Mouse (Mus musculus) heart, embryonic 14.5 days (tissue): ENCODE measurements around the gene Plin1. TPM values are rescaled to one million over a fixed set of nuclear protein-coding genes. Genes with fewer than 3 reads are reported as not detected.

Experiments used
- ATAC-seq: fragments of 200-750 bp; cut with Nextera tagmentation; 2 replicates; pipeline ENCODE4 v1.8.0; 2017; ENCODE audit warnings: low read depth, moderate TSS enrichment; ENCODE audit not compliant: insufficient number of reproducible peaks, insufficient read depth, low FRiP score
- H3K27ac ChIP-seq, 2 experiments: fragments of 200-500 bp in 1 of 2; fragments of 300-500 bp in 1 of 2; sonication (generic) in 1 of 2; replicated peaks in 1 of 2; 2 replicates each; pipeline ENCODE4 v1.5.1; 2012 to 2014; ENCODE audit warnings: low read depth in 2 of 2, low read length in 2 of 2, control low read depth in 1 of 2, mild to moderate bottlenecking in 1 of 2, mixed read lengths in 1 of 2; ENCODE audit not compliant: control insufficient read depth in 1 of 2, insufficient read depth in 1 of 2
- H3K27me3 ChIP-seq: fragments of 300-500 bp; sonication (generic); 2 replicates; pipeline ENCODE4 v1.6.1; 2014; ENCODE audit warnings: mild to moderate bottlenecking, low read length, control low read depth; ENCODE audit not compliant: control insufficient read depth, insufficient read depth
- H3K36me3 ChIP-seq: fragments of 300-500 bp; sonication (generic); 2 replicates; pipeline ENCODE4 v1.6.1; 2014; ENCODE audit warnings: mild to moderate bottlenecking, control low read depth, low read length, mixed read lengths; ENCODE audit not compliant: control insufficient read depth, insufficient read depth
- H3K4me1 ChIP-seq, 2 experiments: fragments of 200-500 bp in 1 of 2; fragments of 300-500 bp in 1 of 2; sonication (generic) in 1 of 2; 2 replicates each; pipeline ENCODE4 v1.6.1; 2012 to 2014; ENCODE audit warnings: low read length in 2 of 2, control low read depth in 1 of 2, mixed read lengths in 1 of 2; ENCODE audit not compliant: control insufficient read depth in 2 of 2, insufficient read depth in 2 of 2
- H3K4me2 ChIP-seq: fragments of 300-500 bp; sonication (generic); 2 replicates; pipeline ENCODE4 v1.6.1; 2014; ENCODE audit warnings: mild to moderate bottlenecking, low read length
- H3K4me3 ChIP-seq, 2 experiments: fragments of 200-500 bp in 1 of 2; fragments of 300-500 bp in 1 of 2; sonication (generic) in 1 of 2; 2 replicates each; pipeline ENCODE4 v1.5.1; 2012 to 2014; ENCODE audit warnings: low read length in 2 of 2, mild to moderate bottlenecking in 2 of 2, control low read depth in 1 of 2, low read depth in 1 of 2, moderate library complexity in 1 of 2; ENCODE audit not compliant: control insufficient read depth in 1 of 2, insufficient read depth in 1 of 2
- H3K9ac ChIP-seq: fragments of 300-500 bp; sonication (generic); 2 replicates; pipeline ENCODE4 v1.6.1; 2014; ENCODE audit warnings: mild to moderate bottlenecking, low read length
- H3K9me3 ChIP-seq: fragments of 300-500 bp; sonication (generic); 2 replicates; pipeline ENCODE4 v1.6.1; 2016; ENCODE audit warnings: low read length, control low read depth; ENCODE audit not compliant: control insufficient read depth
- WGBS: fragments of 180-500 bp; shearing (Covaris S2); extraction: QIAGEN DNeasy Blood & Tissue Kit; methylation state at CpG from one replicate; pipeline ENCODE4 v1.1.7; 2014; 5-methylcytosine and 5-hydroxymethylcytosine counted together
- polyA plus RNA-seq: library from polyadenylated mRNA; unstranded; fragments of >200 nt; fragmentation: Nextera tagmentation; extraction: Ambion mirVana; gene quantifications from 2 replicates; pipeline ENCODE4 v1.2.1, GENCODE M21; 2014

Plin1 gene
- not detected in 2 replicates for polyA plus RNA-seq

DNA sequence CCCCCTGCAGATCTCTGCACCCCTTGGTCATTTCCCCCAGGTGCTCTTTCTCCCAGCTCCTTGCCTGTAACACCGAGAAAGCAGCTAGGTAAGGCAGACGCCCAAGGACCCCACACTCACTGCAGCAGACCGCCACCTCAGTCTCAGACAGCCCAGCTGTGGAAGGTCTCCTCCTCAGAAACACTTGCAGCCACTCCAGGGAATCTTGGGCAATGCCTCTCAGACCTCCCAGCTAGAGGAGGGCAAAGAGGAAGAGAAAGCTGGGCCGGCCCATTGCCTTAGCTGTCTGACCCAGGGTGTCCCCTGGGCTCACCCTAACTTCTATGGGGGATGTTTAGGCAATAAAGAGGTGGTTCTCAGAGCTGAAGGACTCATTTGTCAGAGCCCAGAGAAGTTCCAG, at the start of gene Plin1:
Gene Plin1, minus strand, starts transcription at position 282 of the 400 bp plus-strand sequence.
- Histone ChIP-seq H3K27me3 (peaks cover 4% of the 10 kb centered on the region; the same call in 1 of the 2 replicates), H3K9ac (no peak within 1 kb of the TSS), H3K9me3 (no peaks in the 10 kb centered on the region), H3K4me3 (no peak within 1 kb of the TSS), H3K27ac (no peak within 1 kb of the TSS), H3K4me1 (no peaks in the 10 kb centered on the region), H3K4me2 (no peak within 1 kb of the TSS), H3K36me3 (peaks cover 12% of the 10 kb centered on the region)
- ATAC-seq: no peak
- WGBS: 53% methylated on average over 4 of the region's 4 CpGs

DNA sequence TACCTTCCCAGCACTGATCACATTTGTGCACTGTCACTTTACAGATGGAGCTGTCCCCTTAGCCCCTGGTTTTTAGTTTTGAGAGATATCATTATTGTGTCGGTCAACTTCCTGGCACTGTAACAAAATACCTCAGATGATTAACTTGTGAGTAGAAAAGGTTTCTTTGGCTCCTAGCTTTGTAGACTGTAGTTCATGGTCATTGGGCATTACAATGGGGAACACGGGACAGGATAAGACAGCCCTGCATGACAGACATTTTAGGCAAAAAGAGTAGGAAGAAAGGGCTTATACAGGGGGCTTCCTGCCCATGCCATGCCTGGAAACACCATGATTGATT, 49.8 kb upstream of the Plin1 start:
- no peaks in the 10 kb centered on the region for H3K9me3 ChIP-seq
- 73% methylated on average over 2 of the region's 2 CpGs for WGBS
- H3K27ac ChIP-seq: no peak overlapping the region
- no peak for ATAC-seq
- H3K4me2 ChIP-seq: no peak overlapping the region
- H3K4me1 ChIP-seq: peaks cover 6 to 11% of the 10 kb centered on the region in 2 experiments; a peak in 2 of 4 replicates
- no peak overlapping the region for H3K4me3 ChIP-seq
- no peaks in the 10 kb centered on the region for H3K27me3 ChIP-seq
- H3K36me3 ChIP-seq: no peaks in the 10 kb centered on the region
- no peak overlapping the region for H3K9ac ChIP-seq

DNA sequence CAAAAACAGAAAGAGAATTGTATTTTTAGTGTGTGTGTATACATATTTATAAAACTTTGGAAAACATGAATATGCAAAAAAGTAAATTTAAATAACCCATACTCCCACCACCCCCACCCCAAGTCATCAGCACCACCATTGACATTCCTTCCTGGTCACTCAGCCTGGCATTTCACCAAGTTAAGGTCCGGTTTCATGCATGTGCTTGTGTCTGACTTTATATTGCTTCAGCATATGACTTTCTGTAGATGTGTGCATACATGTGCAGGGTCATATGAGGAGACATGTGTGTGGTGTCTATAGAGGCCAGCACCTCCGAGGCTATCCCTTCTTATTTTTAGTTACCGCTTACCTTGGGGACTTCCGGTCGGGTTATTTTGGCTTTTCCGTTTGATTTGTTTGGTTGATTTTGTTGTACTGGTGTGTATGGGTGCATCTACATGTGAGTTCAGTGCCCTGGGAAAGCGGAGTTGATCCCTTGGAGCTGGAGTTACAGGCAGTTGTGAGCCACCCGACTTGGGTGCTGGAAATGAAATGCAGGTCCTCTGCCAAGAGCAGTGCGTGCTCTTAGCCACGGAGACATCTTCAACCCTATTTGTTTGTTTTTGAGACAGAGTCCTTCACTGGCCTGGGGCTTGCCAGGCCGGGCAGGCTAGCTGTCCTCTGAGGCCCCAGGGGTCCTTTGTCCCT, 49.3 kb upstream of the Plin1 start:
- H3K4me2 ChIP-seq: no peak overlapping the region
- H3K27ac ChIP-seq: no peak overlapping the region
- no peak overlapping the region for H3K9ac ChIP-seq
- H3K4me3 ChIP-seq: no peak overlapping the region
- H3K36me3 ChIP-seq: no peaks in the 10 kb centered on the region
- peaks cover 6 to 11% of the 10 kb centered on the region in 2 experiments; a peak in 2 of 4 replicates for H3K4me1 ChIP-seq
- WGBS: 74% methylated on average over 11 of the region's 11 CpGs
- no peak for ATAC-seq
- H3K9me3 ChIP-seq: no peaks in the 10 kb centered on the region
- no peaks in the 10 kb centered on the region for H3K27me3 ChIP-seq

DNA sequence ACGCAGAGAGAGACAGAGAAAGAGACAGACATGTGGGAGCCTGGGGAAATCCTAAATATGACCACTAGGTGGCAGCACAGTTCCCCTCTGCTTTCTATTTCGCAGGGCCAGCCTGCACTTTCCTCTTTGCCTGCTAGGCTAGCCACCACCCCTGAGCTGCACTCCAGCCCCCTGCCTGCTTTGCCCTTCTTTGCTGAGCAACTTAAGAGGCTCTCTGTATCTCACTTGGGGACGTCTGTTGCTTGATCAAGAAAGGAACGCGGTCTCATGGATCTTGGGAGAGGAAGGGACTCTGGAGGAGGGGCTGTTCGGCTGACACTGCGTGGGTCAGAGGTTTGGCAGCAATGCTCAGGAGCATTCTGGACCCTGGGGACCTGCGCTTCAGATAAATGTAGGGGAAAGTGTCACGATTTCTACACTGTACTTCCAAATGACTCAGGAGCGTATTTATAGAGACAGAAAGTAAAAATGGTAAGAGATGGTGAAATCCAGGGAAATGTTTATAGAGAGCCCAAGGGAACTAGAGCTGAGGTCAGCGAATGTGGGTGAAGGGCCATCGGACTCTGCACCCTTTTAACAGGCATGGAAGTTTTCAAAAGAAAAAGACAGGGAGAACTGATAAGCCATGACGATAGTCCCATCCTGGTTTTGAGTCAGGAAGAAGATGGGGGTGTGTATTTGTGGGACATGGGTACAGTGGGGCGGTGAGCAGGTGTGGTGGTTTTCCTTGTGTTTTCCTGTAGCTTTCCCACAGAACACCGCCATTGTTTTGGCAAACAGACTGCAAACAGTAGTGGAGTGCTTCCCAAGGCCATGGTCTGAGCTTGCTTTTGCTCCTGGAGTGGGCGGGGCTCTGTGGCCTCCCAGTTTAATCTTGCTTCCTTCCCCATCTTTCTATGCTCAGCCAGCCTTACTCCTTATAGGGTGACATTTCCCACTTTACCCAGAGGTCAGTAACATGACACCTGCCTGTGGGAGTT, 48.2 kb upstream of the Plin1 start:
- H3K9ac ChIP-seq: peak overlapping the region; percentile 58; the same call in 1 of the 2 replicates
- no peaks in the 10 kb centered on the region for H3K9me3 ChIP-seq
- no peaks in the 10 kb centered on the region for H3K27me3 ChIP-seq
- 23% methylated on average over 16 of the region's 16 CpGs for WGBS
- H3K27ac ChIP-seq: no peak overlapping the region
- no peaks in the 10 kb centered on the region for H3K36me3 ChIP-seq
- H3K4me2 ChIP-seq: peak overlapping the region; percentile 65
- H3K4me1 ChIP-seq: peaks cover 6 to 11% of the 10 kb centered on the region in 2 experiments; a peak in 2 of 4 replicates
- ATAC-seq: no peak; the same call in 1 of the 2 replicates
- H3K4me3 ChIP-seq: peak overlapping the region; percentile 32 to 36

DNA sequence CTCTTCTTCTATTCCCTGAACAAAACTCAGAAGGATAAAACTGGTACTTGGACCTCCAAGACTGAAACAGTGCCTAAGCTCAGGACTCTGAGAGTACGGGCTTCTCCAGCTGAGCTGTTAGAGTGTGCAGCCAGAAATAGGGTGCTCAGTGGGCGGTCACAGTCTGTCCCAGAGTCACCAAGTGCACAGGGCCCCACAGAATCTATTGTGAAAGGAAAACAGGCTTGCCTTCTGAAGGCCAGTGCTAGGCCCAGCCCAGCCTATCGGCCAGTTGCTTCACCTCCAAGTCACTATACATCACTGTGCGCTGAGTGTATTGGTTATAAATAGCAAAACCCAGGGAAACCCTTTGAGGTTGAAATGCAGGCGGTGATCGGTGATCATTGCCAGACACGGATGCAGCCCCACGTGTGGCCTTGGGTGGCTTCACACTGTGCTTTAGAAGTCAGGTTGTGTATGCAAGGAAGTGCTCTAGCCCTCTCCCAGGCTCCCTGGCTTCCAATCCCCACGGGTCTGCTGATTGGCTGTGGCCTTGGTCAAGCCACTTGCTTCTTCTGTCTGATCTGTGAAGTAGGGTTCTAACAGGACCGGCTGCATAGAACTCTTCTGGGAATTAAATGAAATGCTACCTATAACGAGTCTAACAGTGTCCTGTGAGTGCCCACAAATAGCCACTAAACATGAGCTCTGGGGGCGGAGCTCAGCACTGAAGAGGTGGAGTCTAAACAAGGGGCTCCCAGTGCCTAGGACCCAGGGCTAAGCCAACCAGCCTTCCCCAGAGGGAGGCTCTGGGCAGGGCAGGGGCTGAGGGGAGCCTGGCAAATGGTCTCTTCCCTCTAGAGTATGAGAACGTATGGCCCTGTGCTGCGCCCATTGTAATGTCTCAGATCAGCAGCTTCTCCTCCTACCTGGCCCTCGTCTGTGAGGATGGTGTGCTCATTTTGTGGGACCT, 39.1 kb upstream of the Plin1 start:
- H3K4me3 ChIP-seq: no peak overlapping the region
- H3K9ac ChIP-seq: no peak overlapping the region
- WGBS: 25% methylated on average over 15 of the region's 15 CpGs
- no peaks in the 10 kb centered on the region for H3K36me3 ChIP-seq
- peaks cover 14 to 19% of the 10 kb centered on the region in 2 experiments for H3K4me1 ChIP-seq
- peak overlapping the region; percentile 75 to 88 for H3K27ac ChIP-seq
- ATAC-seq: peak; percentile 62; the same call in 1 of the 2 replicates
- no peaks in the 10 kb centered on the region for H3K27me3 ChIP-seq
- H3K4me2 ChIP-seq: peak overlapping the region; percentile 28
- H3K9me3 ChIP-seq: no peaks in the 10 kb centered on the region

DNA sequence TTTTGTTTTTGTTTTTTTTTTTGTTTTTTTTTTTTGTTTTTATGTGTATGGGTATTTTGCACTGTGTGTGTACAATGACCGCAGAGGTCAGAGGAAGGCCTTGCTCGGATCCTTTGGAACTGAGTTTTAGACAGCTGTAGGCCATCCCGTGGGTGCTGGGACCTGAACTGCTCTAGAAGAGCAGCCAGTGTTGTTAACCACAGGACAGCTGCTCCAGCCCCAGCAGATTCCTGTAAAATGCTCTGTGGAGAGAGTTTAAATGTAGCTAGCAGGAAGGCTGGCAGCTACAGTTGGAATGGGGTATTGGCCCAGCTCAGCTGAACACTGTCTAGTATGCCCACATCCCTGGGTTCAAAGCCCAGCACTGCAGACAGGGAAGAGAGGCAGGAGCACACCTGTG, 37.0 kb upstream of the Plin1 start:
- Histone ChIP-seq H3K4me2 (no peak overlapping the region), H3K36me3 (no peaks in the 10 kb centered on the region), H3K4me3 (no peak overlapping the region), H3K27ac (no peak overlapping the region), H3K9ac (no peak overlapping the region), H3K9me3 (no peaks in the 10 kb centered on the region), H3K27me3 (no peaks in the 10 kb centered on the region), H3K4me1 (peaks cover 14 to 19% of the 10 kb centered on the region in 2 experiments)
- WGBS: 80% methylated on average over 3 of the region's 3 CpGs
- ATAC-seq: no peak

DNA sequence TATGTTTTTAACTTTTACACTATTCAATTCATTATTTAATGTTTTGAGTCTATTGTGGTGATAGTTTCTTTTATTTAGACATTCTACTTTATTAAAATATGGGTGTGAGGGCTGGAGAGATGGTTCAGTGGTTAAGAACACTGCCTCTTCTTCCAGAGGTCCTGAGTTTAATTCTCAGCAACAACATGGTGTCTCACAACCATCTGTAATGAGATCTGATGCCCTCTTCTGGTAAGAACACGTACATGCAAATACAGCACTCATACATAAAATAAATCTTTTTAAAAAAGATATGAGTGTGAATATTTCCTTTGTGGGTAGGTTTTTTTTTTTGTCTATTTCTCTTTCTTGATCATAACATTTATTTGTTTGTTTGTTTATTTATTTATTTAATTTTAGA, 33.3 kb upstream of the Plin1 start:
- 49% methylated on average over 1 of the region's 1 CpGs for WGBS
- Histone ChIP-seq H3K9me3 (no peaks in the 10 kb centered on the region), H3K4me1 (peaks cover 2% of the 10 kb centered on the region in 2 experiments; a peak in 3 of 4 replicates), H3K4me3 (no peak overlapping the region), H3K4me2 (no peak overlapping the region), H3K9ac (no peak overlapping the region), H3K27ac (no peak overlapping the region), H3K27me3 (no peaks in the 10 kb centered on the region), H3K36me3 (no peaks in the 10 kb centered on the region)
- no peak for ATAC-seq
